Mouse (Mus musculus) liver, embryonic 15.5 days (tissue): Measurements from ENCODE around the gene Rab11fip4. TPM values are rescaled to one million over a fixed set of nuclear protein-coding genes. Genes with fewer than 3 reads are reported as not detected.
A peak's percentile ranks its signal among the peaks of the same experiment; 100 is the strongest.

Experiments
- ATAC-seq: fragments of 200-750 bp; cut with Nextera tagmentation; 2 replicates; pipeline ENCODE4 v1.8.0; 2017; ENCODE audit warnings: moderate number of reproducible peaks, mild to moderate bottlenecking, moderate library complexity; ENCODE audit not compliant: insufficient read depth
- H3K27ac ChIP-seq: fragments of 300-500 bp; sonication (generic); replicated peaks from 2 replicates; pipeline ENCODE4 v1.5.1; 2015; ENCODE audit warnings: mild to moderate bottlenecking, inconsistent platforms
- H3K27me3 ChIP-seq: fragments of 300-500 bp; sonication (generic); 2 replicates; pipeline ENCODE4 v1.6.1; 2015; ENCODE audit warnings: mild to moderate bottlenecking, inconsistent platforms
- H3K36me3 ChIP-seq: fragments of 300-500 bp; sonication (generic); replicated peaks from 2 replicates; pipeline ENCODE4 v1.6.1; 2015; ENCODE audit warnings: moderate library complexity, mild to moderate bottlenecking, inconsistent platforms
- H3K4me1 ChIP-seq: fragments of 300-500 bp; sonication (generic); replicated peaks from 2 replicates; pipeline ENCODE4 v1.6.1; 2015; ENCODE audit warnings: inconsistent platforms
- H3K4me2 ChIP-seq: fragments of 300-500 bp; sonication (generic); 2 replicates; pipeline ENCODE4 v1.6.1; 2015; ENCODE audit warnings: moderate library complexity, mild to moderate bottlenecking, inconsistent platforms
- H3K4me3 ChIP-seq: fragments of 300-500 bp; sonication (generic); replicated peaks from 2 replicates; pipeline ENCODE4 v1.5.1; 2015; ENCODE audit warnings: mild to moderate bottlenecking, inconsistent platforms
- H3K9ac ChIP-seq: fragments of 300-500 bp; sonication (generic); 2 replicates; pipeline ENCODE4 v1.6.1; 2015; ENCODE audit warnings: moderate library complexity, mild to moderate bottlenecking, inconsistent platforms
- H3K9me3 ChIP-seq: fragments of 300-500 bp; sonication (generic); replicated peaks from 2 replicates; pipeline ENCODE4 v1.6.1; 2016; ENCODE audit warnings: inconsistent platforms
- WGBS: fragments of 180-500 bp; shearing (Covaris S2); methylation state at CpG from one replicate; pipeline ENCODE4 v1.1.7; 2015; ENCODE audit warnings: mixed read lengths; ENCODE audit not compliant: insufficient replicate concordance; 5-methylcytosine and 5-hydroxymethylcytosine counted together
- microRNA counts: library from miRNA; unstranded; fragments of <30 nt; microRNA quantifications from one replicate; lab custom pipeline; 2016
- microRNA-seq: library from miRNA; unstranded; fragments of <30 nt; microRNA quantifications from one replicate; pipeline ENCODE4, GENCODE M21; 2016
- polyA plus RNA-seq: library from polyadenylated mRNA; unstranded; fragments of >200 nt; fragmentation: Nextera tagmentation; extraction: Ambion mirVana; gene quantifications from 2 replicates; pipeline ENCODE4 v1.2.1, GENCODE M21; 2015

Rab11fip4 gene
- polyA plus RNA-seq, 1 experiment from 2014 or later: 1.1 TPM

- H3K4me1 ChIP-seq: peaks cover 34% of the 10 kb centered on the region
- no peak overlapping the region for H3K27ac ChIP-seq
- no peak overlapping the region for H3K9ac ChIP-seq
- ATAC-seq: no peak
- no peak overlapping the region for H3K4me3 ChIP-seq
- H3K4me2 ChIP-seq: no peak overlapping the region
- no peaks in the 10 kb centered on the region for H3K27me3 ChIP-seq
- WGBS: 60% methylated on average over 10 of the region's 10 CpGs
- no peaks in the 10 kb centered on the region for H3K9me3 ChIP-seq
- H3K36me3 ChIP-seq: no peaks in the 10 kb centered on the region
These were observed 149.9 kb downstream of the Rab11fip4 start for GRCm38 (mm10) chr11:79740740-79741512.

- H3K27ac ChIP-seq: peak overlapping the region; percentile 76
- no peak overlapping the region for H3K9ac ChIP-seq
- H3K27me3 ChIP-seq: no peaks in the 10 kb centered on the region
- peaks cover 12% of the 10 kb centered on the region; the same call in 1 of the 2 replicates for H3K4me1 ChIP-seq
- no peaks in the 10 kb centered on the region for H3K36me3 ChIP-seq
- peak; percentile 86 for ATAC-seq
- H3K9me3 ChIP-seq: no peaks in the 10 kb centered on the region
- peak overlapping the region; percentile 44 for H3K4me2 ChIP-seq
- no peak overlapping the region; the same call in 1 of the 2 replicates for H3K4me3 ChIP-seq
- 69% methylated on average over 11 of the region's 11 CpGs for WGBS
These were observed 155.6 kb downstream of the Rab11fip4 start for GRCm38 (mm10) chr11:79746552-79747102.

MicroRNAs encoded within 50 kb of the gene (microRNA counts, 519-probe panel; counts per million panel counts)
- not detected for microRNA mmu-miR-193 (lab: Ali Mortazavi, UCI)
- 3,787 counts per million, percentile 77 among the panel's probes with 10 or more counts for microRNA mmu-miR-365 (lab: Ali Mortazavi, UCI)

Small RNA genes within 50 kb of the gene (microRNA-seq; reads per million reads assigned to microRNA genes)
- gene Mir193a (10.7 reads per million, percentile 27 among the genes with 10 or more reads in this experiment), gene Mir365-2 (1.3 reads per million)

Other genes with a start within 250 kb of the Rab11fip4 start
- gene Omg, start 87.1 kb upstream of the Rab11fip4 start, polyA plus RNA-seq: not detected in 2 replicates
- gene Evi2b, start 67.5 kb upstream of the Rab11fip4 start, polyA plus RNA-seq: 4.8 and 5.2 TPM in 2 replicates
- 0.75 and 0.82 TPM in 2 replicates for gene Evi2, start 60.6 kb upstream of the Rab11fip4 start, polyA plus RNA-seq
- gene Evi2a, start 60.6 kb upstream of the Rab11fip4 start, polyA plus RNA-seq: 5.9 and 6.3 TPM in 2 replicates